Mouse (Mus musculus) thymus, postnatal 14 days (tissue): ENCODE results near the gene Sf3a1.

Experiments
- DNase-seq: peaks from one replicate; pipeline ENCODE4 v3.0.0; 2021

The Sf3a1 gene

DNA sequence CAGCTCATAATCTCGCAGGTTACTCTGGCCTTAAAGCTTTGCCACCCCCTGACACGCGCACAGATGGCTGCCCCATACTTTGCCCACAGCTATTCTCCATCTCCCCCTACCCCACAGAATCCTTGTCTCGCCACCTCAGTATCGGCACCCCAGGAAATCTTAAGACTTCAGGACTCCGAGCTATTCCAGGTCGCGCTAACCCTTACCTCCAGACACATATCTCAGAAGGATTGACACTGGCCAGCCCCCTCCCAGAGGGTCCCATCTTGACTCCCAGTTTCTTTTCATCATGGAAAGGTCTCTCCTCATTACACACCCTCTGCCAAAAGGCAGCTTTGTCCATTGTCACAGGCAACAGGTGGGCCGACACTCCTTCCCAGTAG lies 27.2 kb downstream of the Sf3a1 start:
- no peak for DNase-seq

DNA sequence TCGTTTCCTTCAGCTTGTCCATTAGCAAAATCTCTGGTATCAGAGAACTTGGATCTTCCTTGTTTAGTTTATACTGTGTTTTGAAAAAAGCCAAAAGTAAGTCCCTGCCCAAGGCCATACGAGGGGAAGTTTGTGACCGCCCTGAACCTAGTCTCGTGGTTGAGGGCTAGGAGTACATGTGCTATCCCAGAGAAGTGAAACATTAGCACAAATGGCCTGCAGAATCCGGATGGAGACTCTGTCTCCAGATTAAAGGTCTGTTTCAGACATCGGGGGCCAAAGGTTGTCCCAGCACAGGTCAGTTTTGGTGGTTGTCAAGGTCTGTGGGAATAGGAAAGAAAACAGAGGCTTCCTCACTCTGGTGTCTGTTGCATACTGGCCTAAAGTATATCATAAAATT lies 29.0 kb downstream of the Sf3a1 start:
- DNase-seq, result no peak

DNA sequence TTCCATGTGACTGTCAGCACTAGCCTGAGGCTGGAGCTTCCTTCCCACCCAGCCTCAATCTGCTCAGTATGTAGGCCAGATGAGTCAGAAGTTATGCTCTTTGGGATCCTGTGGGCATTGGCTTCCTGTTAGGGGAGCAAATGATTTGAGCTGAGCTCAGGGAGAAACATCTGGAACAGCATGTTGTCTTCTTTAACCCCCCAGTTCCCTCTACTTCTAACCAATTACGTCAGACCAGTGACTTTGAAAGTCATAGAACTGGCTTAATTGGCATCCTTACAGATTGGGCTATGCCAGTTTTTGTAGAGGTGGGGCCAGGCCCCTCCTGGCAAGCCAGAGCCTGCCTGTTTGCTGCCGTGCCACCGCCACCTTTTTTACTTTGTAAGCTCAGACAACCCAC lies 30.5 kb downstream of the Sf3a1 start:
- DNase-seq, result no peak

DNA sequence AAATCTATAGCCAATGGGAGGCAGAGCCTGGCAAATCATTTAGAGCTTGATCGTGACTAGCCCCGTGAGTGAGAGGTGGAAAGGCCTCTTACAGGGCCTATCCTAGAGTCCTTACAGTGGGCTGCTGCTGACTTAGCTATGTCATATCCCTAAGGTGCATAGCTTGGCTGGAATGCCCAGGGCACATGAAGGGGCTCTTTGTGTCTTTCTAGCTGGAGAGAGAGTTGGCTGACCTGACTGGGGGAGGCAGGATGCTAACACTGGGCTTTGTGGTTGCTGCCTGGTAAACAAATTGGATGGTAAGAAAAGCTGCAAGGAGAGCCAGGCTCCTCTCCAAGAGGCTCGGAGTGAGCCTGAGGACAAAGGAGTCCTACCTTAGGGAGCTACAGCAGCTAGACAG lies 32.6 kb downstream of the Sf3a1 start:
- no peak for DNase-seq

DNA sequence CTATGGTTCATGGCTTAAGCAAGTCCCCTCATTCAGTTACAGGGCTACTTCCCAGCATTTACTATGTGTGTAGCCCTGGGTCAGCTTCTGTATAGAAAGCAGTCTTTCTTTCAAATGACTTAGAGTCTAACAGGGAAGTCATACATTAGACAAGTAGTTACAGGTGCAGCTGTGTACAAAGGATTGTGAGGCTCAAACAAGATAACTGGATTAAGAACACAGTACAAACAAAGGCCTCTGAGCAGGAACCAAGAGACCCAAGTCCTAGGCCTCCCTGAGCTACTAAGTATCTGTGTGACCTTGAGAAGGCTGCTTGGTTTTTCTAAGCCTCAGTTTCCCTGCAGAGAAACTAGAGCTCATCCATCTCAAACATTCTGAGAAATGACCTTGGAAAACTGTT lies 33.3 kb downstream of the Sf3a1 start:
- DNase-seq, result no peak

DNA sequence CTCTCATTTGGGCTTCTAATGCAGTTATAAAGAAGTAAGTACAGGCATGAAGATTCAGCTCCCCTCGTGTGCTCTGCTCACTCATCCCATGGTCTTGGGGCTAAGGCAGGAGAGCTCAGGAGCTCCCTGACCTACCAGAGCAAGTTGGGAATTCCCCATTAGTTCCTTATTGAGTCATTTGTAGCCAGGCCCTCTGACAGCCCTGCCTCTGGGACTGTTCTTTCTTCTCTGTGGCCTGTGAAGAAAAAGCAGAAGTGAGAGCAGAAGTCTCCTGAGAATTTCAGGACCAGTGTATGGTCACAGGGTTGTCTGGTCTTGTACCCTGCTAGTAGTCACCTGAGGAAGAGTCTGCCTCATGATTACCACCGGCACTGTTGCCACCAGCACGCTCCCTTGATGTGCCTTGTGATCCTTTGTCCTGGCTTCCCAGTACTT lies 35.5 kb downstream of the Sf3a1 start:
- DNase-seq, result no peak

DNA sequence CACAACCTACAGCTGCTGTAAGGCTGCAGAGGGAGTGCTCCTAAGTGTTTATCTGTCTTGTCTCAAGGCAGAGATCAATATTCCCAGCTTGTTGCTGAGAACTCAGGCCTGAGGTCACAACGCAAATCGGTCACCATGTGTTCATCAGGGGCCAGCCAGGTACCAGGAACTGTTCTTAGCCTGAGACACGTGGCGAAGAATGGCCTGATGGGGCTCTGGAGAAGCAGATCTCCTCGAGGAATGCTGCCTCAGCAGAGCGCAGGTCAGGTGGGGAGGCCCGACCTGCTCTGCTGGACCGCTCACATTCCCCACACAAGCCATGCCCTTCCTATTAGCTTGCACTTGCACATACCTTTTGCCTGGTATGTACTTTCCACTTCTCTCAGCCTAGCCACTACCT lies 36.5 kb downstream of the Sf3a1 start:
- no peak for DNase-seq

DNA sequence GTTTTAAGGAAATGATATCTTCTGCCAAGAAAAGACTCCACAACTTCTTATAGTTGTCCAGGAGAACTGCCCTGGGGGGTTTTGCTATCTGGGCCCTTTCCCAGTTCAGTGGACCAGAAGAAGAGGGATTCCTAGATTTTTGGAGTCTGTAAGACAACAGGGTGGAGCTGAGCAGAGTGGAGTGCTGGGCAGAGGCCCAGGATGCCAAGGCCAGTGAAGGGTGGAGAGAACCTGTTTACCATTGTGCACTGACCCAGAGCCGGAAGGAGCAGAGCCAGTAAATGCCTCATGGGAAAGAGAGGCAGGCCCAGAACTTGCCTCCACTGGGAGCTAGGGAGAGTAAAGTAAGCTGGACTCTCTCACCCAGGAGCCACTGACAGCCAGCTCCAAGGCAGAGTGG lies 37.5 kb downstream of the Sf3a1 start:
- no peak for DNase-seq

DNA sequence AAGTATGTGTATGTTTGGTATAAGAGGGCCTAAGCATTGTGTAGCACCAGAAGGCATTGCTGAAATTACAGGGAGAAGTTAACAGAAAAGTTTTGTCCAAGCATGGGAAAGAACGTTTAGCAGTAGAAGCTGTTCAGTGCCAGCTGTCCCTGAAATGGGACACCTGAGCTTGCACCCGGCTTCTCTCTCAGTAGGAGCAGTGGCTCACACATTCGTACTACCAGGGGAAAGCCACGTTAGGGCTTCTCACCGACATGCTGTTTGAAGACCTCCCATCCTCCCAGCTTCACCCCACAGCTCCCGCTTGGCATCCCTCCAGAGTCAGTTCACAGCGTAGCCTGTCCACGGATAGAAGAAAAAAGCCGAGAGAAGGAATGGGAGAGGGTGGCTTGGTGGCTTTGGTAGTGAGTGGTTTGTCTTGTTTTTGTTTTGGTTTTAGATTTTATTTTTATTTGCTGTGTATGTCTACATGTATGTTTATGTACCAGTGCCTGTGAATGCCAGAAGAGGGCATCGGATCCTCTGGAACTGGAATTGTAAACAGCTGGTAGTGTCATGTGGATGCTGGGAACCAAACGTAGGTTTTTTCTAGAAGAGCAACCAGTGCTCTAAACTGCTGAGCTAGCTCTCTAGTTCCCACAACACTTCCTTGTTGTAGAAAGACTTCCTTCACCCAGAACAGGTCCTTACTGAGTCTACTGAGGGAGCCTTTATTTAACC lies 42.0 kb downstream of the Sf3a1 start:
- DNase-seq, result no peak

DNA sequence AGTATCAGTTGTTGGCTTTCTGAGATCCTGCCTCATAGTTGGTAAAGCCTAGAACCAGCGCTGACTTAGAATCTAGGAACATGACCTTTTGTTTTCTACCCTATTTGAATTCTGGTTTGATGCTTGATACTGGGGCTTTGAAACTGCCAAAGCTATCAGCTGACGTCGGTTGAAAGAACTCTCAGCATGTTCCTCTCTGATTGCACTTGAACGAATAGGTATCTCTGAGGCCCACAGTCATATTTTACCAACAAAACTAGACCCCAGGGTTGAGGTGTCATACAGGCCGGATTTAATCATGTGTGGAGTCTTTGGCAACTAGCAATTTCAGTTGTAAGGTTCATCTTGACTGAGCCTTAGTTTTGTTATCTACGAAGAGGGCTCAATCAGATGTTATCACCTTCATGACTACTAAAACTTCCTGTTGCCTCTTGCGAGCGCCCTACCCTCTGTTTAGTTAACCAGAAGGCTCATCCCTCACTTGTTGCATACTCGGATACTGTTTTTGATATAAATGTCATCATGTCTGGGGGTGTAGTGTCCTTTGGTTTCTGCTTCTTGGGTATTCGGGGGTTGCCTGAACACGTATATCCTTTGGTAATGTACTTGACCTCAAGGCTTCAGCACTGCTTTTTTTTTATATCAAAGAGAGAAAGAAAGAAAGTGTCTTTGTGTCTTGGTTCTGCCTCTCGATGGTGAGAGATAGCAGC lies 43.0 kb downstream of the Sf3a1 start:
- peak; percentile 31 for DNase-seq

DNA sequence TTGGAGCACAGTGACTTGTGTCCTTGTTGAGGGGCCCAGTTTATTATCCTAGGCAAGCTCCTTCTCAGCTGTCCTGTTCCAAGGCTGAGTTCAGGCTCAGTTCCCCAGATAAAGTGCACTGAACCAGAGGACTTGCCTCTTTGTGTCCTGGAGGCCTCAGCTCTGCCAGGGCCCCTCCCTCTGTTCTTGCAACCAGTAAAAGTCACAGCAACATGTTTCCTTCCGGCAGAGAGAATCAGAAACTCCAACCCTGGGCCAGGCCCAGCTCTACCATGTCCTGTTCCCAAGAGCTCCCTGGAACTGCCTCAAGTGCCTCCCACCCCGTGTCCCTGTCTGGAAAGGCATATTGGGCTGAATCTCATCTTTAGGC lies 43.5 kb downstream of the Sf3a1 start:
- peak; percentile 71 for DNase-seq

DNA sequence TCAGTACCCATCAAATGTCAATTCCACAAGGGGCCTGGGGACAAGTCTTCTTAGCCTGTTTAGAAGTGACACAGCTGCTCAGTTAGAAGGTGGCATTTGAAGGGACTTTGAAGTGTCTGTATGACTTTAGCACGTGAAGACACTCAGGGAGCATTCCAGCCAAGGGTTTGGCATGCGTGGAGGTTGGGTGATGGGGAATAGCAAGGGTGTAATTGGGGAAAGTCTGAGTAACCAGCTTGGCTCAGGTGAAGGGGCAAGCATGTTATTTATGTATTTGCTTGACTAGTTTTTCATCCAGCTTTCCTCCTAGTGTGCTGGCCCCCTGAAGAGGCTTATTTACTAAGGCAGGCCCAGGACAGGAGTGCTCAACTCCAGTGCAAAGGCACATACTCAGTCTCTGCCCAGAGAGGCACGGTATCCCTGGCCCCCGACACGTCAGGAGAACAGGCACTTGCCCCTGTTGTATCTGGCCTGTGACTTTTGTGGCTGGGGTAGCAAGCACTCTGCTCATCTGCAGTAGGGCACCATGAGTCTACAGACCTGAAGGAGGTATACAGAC lies 45.0 kb downstream of the Sf3a1 start:
- DNase-seq, result no peak

DNA sequence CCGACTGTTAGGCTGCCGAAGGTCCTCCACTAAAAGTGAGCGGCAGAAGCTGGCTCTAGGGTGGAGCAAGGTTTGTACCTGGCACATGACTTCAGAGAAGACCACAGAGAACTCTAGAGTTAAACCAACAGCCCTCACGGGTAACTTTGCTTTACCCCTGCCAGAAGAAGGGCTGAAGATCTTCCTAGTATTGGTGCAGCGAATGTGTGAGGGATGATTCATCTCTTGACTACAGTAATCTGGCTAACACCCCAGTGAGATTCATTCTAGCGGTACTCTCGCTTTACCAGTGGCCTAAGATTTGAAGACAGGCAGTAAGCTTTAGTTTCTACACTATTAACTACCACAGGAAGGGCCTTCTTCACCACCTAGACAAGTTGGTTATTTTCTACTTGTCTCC lies 45.8 kb downstream of the Sf3a1 start:
- DNase-seq, result no peak

DNA sequence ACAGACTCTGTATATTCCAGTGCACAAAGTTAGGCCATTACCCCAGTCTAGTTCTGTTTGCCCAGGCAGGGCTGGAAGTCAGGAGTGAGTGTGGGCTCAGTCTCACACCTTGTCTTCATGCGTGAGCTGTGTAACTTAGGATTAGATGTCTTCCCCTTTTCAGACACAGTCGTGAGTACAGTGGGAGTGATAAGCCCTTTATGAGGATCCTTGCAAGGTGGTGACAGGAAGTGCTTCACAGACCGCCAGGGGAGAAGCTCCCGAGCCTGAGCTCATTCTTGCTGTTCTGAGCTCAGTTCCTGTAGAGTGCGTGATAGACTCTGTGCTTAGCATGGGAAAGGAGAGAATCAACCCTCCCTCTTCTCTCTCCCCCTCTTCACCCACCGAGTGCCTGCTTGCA lies 46.4 kb downstream of the Sf3a1 start:
- DNase-seq, result peak; percentile 59

DNA sequence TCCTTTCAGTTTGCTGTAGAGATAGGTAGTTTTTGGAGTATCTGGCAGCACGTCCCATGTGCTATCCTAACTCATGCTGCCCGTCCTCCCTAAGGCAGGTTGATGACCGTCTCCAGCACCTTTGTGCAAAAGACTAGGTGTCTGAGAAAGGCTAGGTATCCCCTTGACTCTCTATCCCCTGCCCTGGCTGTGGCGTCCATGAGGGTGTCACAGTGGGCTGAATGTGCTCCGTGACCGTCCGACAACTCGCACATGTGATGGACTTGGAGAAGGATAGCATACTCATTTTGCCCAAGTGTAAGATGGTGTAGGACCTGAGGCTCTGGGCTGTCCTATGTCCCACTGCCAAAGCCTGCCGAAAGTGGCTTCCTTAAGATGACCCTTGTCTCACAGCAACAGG lies 47.5 kb downstream of the Sf3a1 start:
- DNase-seq, result no peak

DNA sequence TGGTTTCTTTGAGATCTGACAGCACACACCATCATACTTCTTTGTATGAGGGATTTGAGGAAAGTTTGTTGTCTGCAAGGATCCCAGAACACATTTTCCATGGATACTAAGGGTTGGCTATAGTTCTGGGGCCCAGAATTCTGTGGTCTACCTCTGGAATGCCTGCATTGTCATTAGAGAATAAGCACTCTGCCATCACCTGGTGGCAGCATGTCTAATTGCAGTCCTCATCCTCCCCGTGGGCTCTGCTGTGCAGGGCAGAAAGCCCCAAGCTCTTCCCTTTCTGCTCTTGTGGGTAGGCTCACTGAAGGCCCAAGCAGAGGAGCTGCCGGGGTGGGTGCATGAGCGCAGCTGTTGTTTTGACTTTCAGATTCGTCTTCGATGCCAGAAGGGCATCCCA lies 49.4 kb downstream of the Sf3a1 start:
- peak; percentile 33 for DNase-seq

DNA sequence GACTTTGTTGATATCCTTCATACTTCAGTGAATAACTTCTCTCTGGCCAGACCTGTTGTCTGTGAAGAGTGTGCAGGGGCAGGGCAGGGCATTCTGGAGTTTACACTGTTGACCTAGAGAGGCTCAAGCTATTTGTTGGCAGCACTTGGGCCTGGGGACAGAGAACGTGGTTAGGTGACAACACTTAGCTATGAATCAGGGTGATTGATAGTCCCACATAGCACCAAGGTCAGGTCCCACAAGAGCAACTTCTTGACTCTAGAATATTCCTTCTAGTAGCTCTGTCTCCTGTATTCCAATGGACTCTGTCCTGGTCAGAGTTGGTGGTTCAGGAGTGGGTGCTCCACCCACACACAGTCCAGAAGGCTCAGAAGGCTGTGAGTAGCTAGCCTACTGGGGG lies 50.6 kb downstream of the Sf3a1 start:
- DNase-seq, result no peak

DNA sequence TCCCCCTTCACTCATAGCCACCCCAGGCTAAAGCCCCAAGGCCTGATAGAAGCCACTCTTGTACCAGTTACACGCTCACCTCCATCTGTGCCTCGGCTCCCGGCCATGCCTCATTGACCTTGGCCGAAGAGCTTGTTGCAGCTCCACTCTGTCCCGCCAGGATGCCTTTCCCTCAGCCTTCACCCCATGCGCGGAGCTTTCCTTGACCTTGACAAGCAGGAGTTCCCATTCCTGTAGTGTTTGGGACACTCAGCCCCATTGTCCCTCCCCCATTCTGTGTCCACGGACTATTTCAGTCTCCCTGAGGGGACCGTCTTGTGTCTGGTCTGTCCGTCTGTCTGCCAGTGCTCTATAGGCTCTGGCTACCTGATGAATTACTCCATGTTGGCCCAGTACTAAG lies 53.0 kb downstream of the Sf3a1 start:
- DNase-seq, result no peak

DNA sequence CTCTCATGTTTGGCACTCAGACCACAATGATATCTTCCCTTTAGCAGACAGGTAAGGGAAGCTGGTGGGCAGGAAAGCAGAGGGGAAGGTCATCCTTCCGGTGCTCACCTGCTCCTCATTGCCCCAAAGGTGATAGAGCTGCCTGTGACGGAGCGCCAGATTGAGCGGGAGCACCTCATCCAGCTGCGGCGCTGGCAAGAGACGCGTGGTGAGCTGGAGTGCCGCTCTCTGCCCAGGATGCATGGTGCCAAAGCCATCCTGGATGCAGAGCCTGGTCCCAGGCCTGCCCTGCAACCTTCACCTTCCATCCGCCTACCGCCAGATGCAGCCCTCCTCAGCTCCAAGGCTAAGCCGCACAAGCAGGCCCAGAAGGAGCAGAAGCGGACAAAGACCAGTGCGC lies 54.4 kb downstream of the Sf3a1 start:
- DNase-seq, result no peak

DNA sequence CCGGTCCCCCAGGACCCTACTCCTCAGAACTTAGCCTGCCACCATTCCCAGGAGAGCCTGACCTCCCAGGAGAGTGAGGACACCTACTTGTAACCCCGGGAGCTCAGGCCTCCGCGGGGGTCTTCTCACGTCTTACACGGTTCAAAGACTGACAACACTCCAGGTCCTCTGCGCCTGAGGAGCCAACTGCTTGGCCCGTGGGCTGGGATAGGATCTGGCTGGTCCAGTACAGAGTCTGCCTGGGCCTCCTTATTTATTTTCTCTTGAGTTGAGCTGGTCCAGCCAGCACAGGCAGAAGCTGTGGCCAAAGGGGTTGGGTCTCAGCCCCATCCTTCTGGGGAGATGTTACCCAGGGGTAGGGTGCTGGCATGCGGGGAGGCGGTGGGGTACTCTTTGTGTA lies 54.9 kb downstream of the Sf3a1 start:
- DNase-seq, result no peak

DNA sequence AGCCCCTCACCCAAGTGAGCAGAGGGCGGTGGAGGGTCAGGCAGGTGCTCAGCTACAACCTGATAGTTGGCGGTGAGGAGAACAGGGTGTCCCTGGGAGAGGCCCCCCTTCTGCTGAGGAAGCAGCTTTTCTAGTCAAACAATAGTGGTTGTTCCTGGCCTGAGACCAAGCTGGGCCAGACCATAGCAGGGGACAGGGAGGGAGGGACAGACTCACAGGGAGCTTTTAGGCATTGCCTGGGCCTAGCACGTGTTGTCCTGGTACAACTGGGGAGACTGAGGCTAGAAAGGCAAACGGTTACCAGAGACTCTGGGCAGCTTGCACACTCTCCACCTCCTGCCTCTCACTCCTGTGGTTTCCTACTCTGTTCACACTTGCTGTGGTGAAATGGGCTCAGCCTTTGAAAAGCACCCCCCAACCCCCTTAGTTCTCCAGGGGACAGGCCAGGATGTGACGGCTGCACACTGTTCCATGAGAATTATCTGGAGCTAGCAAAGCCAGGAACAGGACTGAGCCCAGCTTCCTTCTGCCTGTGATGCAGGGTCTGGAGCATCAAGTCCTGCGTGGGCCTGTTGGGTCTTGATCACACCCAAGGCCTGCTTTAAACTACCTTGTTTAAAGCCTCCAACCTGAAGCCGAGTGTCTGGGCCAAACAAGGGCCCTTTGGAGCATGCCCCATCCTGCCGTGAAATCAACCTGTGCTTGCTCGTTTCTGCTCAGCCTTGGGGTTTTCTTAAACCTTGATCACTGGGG lies 56.3 kb downstream of the Sf3a1 start:
- DNase-seq, result no peak

DNA sequence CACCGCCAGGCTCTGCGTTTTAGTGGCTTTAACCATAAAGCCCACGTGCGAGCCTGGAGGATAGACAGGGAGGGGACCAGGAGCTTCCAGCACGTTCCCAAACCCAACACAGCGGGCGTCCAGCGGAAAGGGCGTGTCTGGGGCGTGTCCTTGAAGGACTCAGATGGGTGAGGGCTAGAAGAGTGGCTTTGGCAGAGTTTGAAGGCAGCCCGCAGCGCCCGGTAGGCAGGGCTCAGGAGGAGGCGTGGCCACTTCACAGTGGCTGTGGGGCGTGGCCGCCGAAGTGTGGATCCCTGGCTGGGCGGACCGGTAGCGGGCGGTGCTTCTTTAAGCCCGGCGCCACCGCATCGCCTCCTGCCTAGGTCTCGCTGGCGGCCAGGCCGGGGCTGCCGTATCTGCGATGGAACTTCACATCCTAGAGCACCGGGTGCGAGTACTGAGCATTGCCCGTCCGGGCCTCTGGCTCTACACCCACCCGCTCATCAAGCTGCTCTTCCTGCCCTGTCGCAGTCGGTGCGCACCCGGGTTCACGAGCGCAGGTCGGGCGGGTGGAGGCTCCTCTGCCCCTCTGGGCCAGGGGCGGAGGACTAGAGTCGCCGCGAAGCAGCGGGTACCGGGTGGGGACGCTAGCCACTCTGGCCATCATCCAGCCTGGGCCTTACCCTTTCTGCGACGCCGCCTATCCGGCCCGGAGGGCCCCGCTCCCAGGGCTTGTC lies 57.9 kb downstream of the Sf3a1 start, which contains the start of gene Castor1:
Castor1 (plus strand) TSS at position 312 of the 716 bp plus-strand sequence.
- DNase-seq, result peak; percentile 87

DNA sequence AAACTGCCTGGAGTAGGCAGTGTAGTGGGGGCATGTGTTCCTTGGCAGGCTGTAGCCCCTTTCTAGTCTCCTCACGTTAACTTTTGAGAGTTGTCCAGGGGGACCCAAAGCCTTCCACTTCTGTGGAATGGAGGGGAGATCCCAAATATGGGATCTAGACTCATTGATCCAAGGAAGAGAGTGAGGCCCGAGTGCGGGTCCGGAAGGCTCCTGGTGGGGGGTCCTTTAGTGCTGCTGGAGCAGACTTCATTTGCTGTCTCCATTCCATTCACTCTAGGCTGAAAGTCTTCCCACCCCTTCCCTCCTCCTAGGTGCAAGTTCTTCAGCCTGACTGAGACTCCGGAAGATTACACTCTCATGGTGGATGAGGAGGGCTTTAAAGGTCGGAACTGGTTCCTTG lies 58.5 kb downstream of the Sf3a1 start:
- DNase-seq, result no peak
